Mouse (Mus musculus): Measurements from ENCODE around the gene Pim3. TPM values are rescaled to one million over a fixed set of nuclear protein-coding genes. Genes with fewer than 3 reads are reported as not detected.
A peak's percentile ranks its signal among the peaks of the same experiment; 100 is the strongest.

The Pim3 gene
- polyA plus RNA-seq, 1 experiment from 2014 or later = 43.6 TPM

GRCm38 (mm10) chr15:88840126-88840525 lies 21.9 kb upstream of the Pim3 start:
- 0 out of 2 replicates have a peak, but pooled peaks cover 3% of the 10 kb centered on the region for H3K27me3 ChIP-seq (replicated peaks; ENCODE audit: low read depth, poor library complexity, severe bottlenecking)
- H3K4me3 ChIP-seq = no peak overlapping the region
- H3K36me3 ChIP-seq (replicated peaks) = no peaks in the 10 kb centered on the region
- DNase-seq (ENCODE audit: low spot score) = peak; percentile 50
- 39% methylated on average over 10 of the region's 10 CpGs for WGBS
- H3K4me1 ChIP-seq = peaks cover 47% of the 10 kb centered on the region
- H3K27ac ChIP-seq (replicated peaks) = peak overlapping the region; percentile 74
- no peaks in the 10 kb centered on the region for H3K9me3 ChIP-seq

DNA sequence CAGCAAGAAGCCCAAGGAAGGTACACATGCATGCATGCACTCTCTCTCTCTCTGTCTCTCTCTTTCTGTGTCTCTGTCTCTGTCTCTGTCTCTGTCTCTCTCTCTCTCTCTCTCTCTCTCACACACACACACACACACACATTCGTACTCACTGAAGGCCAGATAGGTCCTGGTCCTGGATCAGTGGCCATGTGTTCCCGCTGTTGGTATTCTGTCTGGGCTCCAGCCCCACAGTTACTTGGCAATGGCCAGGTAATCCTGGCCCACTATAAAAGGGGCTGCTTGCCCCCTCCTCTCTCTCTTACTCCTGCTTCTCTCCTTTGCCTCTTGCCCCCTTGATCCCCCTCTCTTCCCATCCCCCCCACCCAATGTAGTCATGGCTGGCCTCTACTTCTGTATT lies 20.8 kb upstream of the Pim3 start:
- H3K27ac ChIP-seq (replicated peaks) = no peak overlapping the region
- peaks cover 47% of the 10 kb centered on the region for H3K4me1 ChIP-seq
- H3K9me3 ChIP-seq = no peaks in the 10 kb centered on the region
- WGBS = 83% methylated on average over 2 of the region's 2 CpGs
- 0 out of 2 replicates have a peak, but pooled peaks cover 3% of the 10 kb centered on the region for H3K27me3 ChIP-seq (replicated peaks; ENCODE audit: low read depth, poor library complexity, severe bottlenecking)
- H3K4me3 ChIP-seq = no peak overlapping the region
- DNase-seq (ENCODE audit: low spot score) = no peak
- no peaks in the 10 kb centered on the region for H3K36me3 ChIP-seq (replicated peaks)

GRCm38 (mm10) chr15:88841580-88842299 lies 20.2 kb upstream of the Pim3 start:
- 88% methylated on average over 3 of the region's 3 CpGs for WGBS
- no peak for DNase-seq (ENCODE audit: low spot score)
- 0 out of 2 replicates have a peak, but pooled peaks cover 3% of the 10 kb centered on the region for H3K27me3 ChIP-seq (replicated peaks; ENCODE audit: low read depth, poor library complexity, severe bottlenecking)
- peaks cover 43% of the 10 kb centered on the region for H3K4me1 ChIP-seq
- H3K4me3 ChIP-seq = no peak overlapping the region
- no peaks in the 10 kb centered on the region for H3K9me3 ChIP-seq
- no peak overlapping the region for H3K27ac ChIP-seq (replicated peaks)
- no peaks in the 10 kb centered on the region for H3K36me3 ChIP-seq (replicated peaks)

GRCm38 (mm10) chr15:88842300-88842673 lies 19.7 kb upstream of the Pim3 start:
- Histone ChIP-seq H3K36me3 (replicated peaks) (no peaks in the 10 kb centered on the region), H3K4me1 (peaks cover 37% of the 10 kb centered on the region), H3K9me3 (no peaks in the 10 kb centered on the region), H3K27me3 (replicated peaks; ENCODE audit: low read depth, poor library complexity, severe bottlenecking) (0 out of 2 replicates have a peak, but pooled peaks cover 3% of the 10 kb centered on the region), H3K4me3 (no peak overlapping the region), H3K27ac (replicated peaks) (no peak overlapping the region)
- DNase-seq (ENCODE audit: low spot score) = no peak
- WGBS = 83% methylated on average over 3 of the region's 3 CpGs

DNA sequence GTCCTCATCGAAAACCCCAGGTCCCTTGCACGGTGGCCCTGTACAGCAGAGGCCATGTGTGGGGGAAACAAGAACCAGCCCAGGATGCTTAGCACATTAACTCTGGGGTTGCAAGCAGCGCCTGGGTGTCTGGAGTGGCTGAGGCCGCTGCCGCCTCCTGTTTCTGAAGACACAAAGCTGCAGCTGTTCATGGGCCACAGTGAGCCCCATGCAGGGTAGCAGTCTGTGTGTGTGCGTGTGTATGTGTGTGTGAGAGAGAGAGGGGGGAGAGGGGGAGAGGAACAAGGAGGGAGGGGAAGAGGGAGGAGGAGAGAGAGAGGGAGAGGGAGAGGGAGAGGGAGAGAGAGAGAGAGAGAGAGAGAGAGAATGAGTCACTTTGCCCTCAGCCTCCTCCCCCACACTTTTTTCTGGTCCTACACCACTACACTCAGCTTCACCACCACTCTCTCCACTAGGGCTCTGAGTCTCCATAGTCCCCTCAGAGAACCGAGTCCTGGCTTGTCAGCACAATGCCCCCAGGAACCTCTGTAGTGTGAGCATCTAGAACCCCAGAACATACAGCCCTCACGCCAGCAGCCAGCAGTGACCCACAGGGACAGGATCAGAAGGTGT lies 18.4 kb upstream of the Pim3 start:
- no peaks in the 10 kb centered on the region for H3K36me3 ChIP-seq (replicated peaks)
- peak; percentile 43 for DNase-seq (ENCODE audit: low spot score)
- peaks cover 28% of the 10 kb centered on the region for H3K4me1 ChIP-seq
- no peaks in the 10 kb centered on the region for H3K9me3 ChIP-seq
- WGBS = 45% methylated on average over 8 of the region's 8 CpGs
- no peak overlapping the region for H3K4me3 ChIP-seq
- H3K27me3 ChIP-seq (replicated peaks; ENCODE audit: low read depth, poor library complexity, severe bottlenecking) = no peaks in the 10 kb centered on the region
- peak overlapping the region; percentile 21; the same call in 1 of the 2 replicates for H3K27ac ChIP-seq (replicated peaks)

- WGBS = 92% methylated on average over 7 of the region's 7 CpGs
Observed at GRCm38 (mm10) chr15:88844966-88845365, 17.0 kb upstream of the Pim3 start.

DNA sequence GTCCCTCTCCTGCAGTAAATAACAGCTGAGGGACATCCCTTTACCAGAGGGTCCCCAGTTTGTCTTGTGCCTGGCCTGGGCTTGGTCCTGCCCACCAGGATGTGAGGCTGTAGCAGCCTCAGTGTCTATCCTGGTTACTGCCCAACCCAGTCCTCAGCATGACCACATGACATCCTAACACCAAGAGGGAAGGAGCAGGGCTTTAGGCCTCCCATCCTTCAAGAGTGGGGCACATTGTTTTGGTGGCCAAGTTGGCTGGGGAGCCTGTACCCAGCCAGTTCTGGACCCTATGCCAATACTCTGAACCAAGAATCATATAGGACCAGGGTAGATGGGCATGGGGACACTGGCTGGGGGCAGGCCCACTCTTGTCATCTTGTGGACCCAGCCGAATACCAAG lies 13.3 kb upstream of the Pim3 start:
- DNase-seq (ENCODE audit: low spot score) = no peak
- no peak overlapping the region for H3K27ac ChIP-seq (replicated peaks)
- no peak overlapping the region for H3K4me3 ChIP-seq
- peaks cover 26% of the 10 kb centered on the region for H3K4me1 ChIP-seq
- no peaks in the 10 kb centered on the region for H3K36me3 ChIP-seq (replicated peaks)
- no peaks in the 10 kb centered on the region for H3K9me3 ChIP-seq
- 91% methylated on average over 1 of the region's 1 CpGs for WGBS
- no peaks in the 10 kb centered on the region for H3K27me3 ChIP-seq (replicated peaks; ENCODE audit: low read depth, poor library complexity, severe bottlenecking)

More at GRCm38 (mm10) chr15:88844966-88845365, 17.0 kb upstream of the Pim3 start:
- no peak overlapping the region for H3K27ac ChIP-seq (replicated peaks)
- H3K27me3 ChIP-seq (replicated peaks; ENCODE audit: low read depth, poor library complexity, severe bottlenecking) = no peaks in the 10 kb centered on the region
- H3K9me3 ChIP-seq = no peaks in the 10 kb centered on the region
- no peak for DNase-seq (ENCODE audit: low spot score)
- H3K36me3 ChIP-seq (replicated peaks) = no peaks in the 10 kb centered on the region
- H3K4me1 ChIP-seq = peaks cover 17% of the 10 kb centered on the region
- no peak overlapping the region for H3K4me3 ChIP-seq

DNA sequence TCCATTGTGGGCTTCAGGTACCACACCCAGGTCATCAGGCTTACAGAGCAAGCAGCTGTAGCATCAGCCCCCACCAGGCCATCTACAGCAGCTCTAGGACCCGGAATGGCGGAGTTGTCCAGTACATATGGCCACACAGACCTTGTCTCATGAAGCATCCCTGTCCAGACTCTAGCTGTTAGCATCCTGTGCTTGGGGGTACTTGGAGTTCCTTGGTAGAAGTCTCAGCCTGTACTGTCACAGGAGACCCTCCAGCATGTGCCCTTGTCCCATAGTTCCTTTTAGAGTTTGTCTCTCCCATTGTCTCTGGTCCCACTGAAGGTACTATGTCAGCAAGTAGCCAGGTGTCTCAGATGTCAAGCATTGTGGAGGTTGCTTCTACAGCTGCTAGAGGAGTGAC lies 12.4 kb upstream of the Pim3 start:
- DNase-seq (ENCODE audit: low spot score) = no peak
- H3K4me3 ChIP-seq = no peak overlapping the region
- WGBS = 90% methylated on average over 2 of the region's 2 CpGs
- peaks cover 31% of the 10 kb centered on the region for H3K4me1 ChIP-seq
- no peaks in the 10 kb centered on the region for H3K27me3 ChIP-seq (replicated peaks; ENCODE audit: low read depth, poor library complexity, severe bottlenecking)
- H3K36me3 ChIP-seq (replicated peaks) = no peaks in the 10 kb centered on the region
- no peaks in the 10 kb centered on the region for H3K9me3 ChIP-seq
- H3K27ac ChIP-seq (replicated peaks) = no peak overlapping the region

- no peak for DNase-seq (ENCODE audit: low spot score)
- H3K27ac ChIP-seq (replicated peaks) = peak overlapping the region; percentile 44
- 41% methylated on average over 10 of the region's 10 CpGs for WGBS
Observed at GRCm38 (mm10) chr15:88850146-88850826, 11.7 kb upstream of the Pim3 start.

GRCm38 (mm10) chr15:88851076-88851475 lies 10.9 kb upstream of the Pim3 start:
- DNase-seq (ENCODE audit: low spot score) = no peak
- Histone ChIP-seq H3K4me3 (no peak overlapping the region), H3K27ac (replicated peaks) (no peak overlapping the region), H3K9me3 (no peaks in the 10 kb centered on the region), H3K4me1 (peaks cover 44% of the 10 kb centered on the region), H3K36me3 (replicated peaks) (no peaks in the 10 kb centered on the region), H3K27me3 (replicated peaks; ENCODE audit: low read depth, poor library complexity, severe bottlenecking) (no peaks in the 10 kb centered on the region)
- 37% methylated on average over 3 of the region's 3 CpGs for WGBS

More at GRCm38 (mm10) chr15:88850146-88850826, 11.7 kb upstream of the Pim3 start:
- H3K4me1 ChIP-seq = peaks cover 37% of the 10 kb centered on the region
- H3K9me3 ChIP-seq = no peaks in the 10 kb centered on the region
- H3K36me3 ChIP-seq (replicated peaks) = no peaks in the 10 kb centered on the region
- no peak overlapping the region for H3K4me3 ChIP-seq
- H3K27me3 ChIP-seq (replicated peaks; ENCODE audit: low read depth, poor library complexity, severe bottlenecking) = no peaks in the 10 kb centered on the region

GRCm38 (mm10) chr15:88851507-88852149 lies 10.4 kb upstream of the Pim3 start:
- Histone ChIP-seq H3K4me1 (peaks cover 44% of the 10 kb centered on the region), H3K27me3 (replicated peaks; ENCODE audit: low read depth, poor library complexity, severe bottlenecking) (no peaks in the 10 kb centered on the region), H3K27ac (replicated peaks) (no peak overlapping the region), H3K36me3 (replicated peaks) (no peaks in the 10 kb centered on the region), H3K9me3 (no peaks in the 10 kb centered on the region), H3K4me3 (no peak overlapping the region)
- peak; percentile 21 for DNase-seq (ENCODE audit: low spot score)
- WGBS = 82% methylated on average over 10 of the region's 10 CpGs

- Histone ChIP-seq H3K4me3 (no peak overlapping the region), H3K27ac (replicated peaks) (no peak overlapping the region), H3K4me1 (peaks cover 44% of the 10 kb centered on the region), H3K9me3 (no peaks in the 10 kb centered on the region), H3K36me3 (replicated peaks) (no peaks in the 10 kb centered on the region), H3K27me3 (replicated peaks; ENCODE audit: low read depth, poor library complexity, severe bottlenecking) (no peaks in the 10 kb centered on the region)
- WGBS = 89% methylated on average over 9 of the region's 9 CpGs
- no peak for DNase-seq (ENCODE audit: low spot score)
Observed at GRCm38 (mm10) chr15:88853106-88853505, 8.9 kb upstream of the Pim3 start.

Data from embryonic facial prominence, embryonic 10.5 days (tissue).